Mouse (Mus musculus) olfactory bulb, adult 2 months (tissue): ENCODE data around the gene Ctsf.

Experiments
- CTCF ChIP-seq: fragments of 200-500 bp; IDR thresholded peaks from 2 replicates; pipeline ENCODE4 v1.5.1; 2012; ENCODE audit warnings: low read depth, mild to moderate bottlenecking, low read length, moderate library complexity; ENCODE audit not compliant: insufficient read depth
- POLR2A ChIP-seq: fragments of 200-500 bp; IDR thresholded peaks from 2 replicates; pipeline ENCODE4 v1.6.1; 2012; ENCODE audit warnings: mild to moderate bottlenecking, low read depth, low read length, moderate library complexity; ENCODE audit not compliant: insufficient read depth

GRCm38 (mm10) chr19:4838526-4839140 is 16.3 kb upstream of the Ctsf start:
- TF ChIP-seq POLR2A (no peak), CTCF (no peak)
